Mouse (Mus musculus): ENCODE measurements around the gene Ica1.

Ica1 gene

DNA sequence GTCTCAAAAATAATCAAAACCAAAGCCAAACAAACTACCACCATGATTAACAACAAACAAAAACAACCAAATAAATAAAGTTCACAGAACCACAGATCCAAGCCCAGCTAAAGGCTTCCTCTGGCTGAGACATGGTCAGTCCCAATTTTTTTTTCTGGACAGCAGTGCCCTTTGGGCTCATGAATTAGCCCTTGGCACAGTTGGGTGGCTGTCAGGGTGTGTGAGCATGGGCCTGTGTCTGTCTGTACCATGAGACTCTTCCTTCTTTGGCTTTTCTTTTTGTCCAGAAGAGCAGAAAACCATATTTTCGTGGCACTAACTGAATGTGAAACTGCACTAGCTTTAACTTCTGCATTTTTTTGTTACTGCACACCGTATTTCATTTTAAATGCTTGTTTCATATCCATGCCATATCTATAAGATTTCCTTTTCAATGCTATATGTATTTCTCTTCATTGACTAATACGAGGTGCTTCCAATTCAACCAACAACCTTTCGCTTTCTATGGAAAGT is 34.0 kb downstream of the Ica1 start:
- no peak for DNase-seq (ENCODE audit: low spot score in 2 of 2)

GRCm38 (mm10) chr6:8742449-8742848 is 35.8 kb downstream of the Ica1 start:
- DNase-seq (ENCODE audit: low spot score in 2 of 2), result no peak

DNA sequence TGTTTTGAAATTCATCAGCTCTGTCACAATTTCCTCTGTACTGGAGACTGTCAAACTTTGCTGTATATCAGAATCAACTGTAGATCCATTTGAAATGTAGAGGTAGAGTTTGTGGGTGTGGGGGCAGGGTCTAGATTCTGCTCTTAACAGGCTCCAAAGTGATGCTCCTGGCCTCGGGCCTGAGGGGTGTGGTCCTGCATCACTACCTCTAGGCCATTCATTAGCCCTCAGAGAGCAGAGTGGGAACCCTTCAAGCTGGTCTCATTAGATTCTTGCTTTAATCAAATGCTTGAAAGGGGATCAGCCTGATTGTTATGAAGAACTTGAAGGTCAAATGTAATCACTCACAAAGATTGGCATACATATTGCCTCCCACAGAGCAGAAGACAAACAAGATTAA is 36.6 kb downstream of the Ica1 start:
- DNase-seq (ENCODE audit: low spot score in 2 of 2), result no peak

- DNase-seq (ENCODE audit: low spot score in 2 of 2), result no peak
Observed at GRCm38 (mm10) chr6:8740092-8740491, 38.2 kb downstream of the Ica1 start.

DNA sequence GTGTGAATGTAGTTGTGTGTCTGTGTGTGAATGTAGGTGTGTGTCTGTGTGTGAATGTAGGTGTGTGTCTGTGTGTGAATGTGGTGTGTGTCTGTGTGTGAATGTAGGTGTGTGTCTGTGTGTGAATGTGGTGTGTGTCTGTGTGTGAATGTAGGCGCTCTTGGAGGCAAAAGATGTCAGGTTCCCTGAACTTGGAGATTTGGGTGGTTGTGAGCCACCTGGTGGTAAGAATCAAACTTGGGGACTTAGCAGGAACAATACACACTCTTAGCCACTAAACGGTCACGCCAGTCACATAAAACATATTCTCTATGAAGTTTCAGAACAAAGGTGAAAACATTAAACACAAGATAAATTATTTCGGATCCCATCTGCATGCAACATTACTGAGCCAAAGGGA is 39.9 kb downstream of the Ica1 start:
- no peak for DNase-seq (ENCODE audit: low spot score in 2 of 2)

DNA sequence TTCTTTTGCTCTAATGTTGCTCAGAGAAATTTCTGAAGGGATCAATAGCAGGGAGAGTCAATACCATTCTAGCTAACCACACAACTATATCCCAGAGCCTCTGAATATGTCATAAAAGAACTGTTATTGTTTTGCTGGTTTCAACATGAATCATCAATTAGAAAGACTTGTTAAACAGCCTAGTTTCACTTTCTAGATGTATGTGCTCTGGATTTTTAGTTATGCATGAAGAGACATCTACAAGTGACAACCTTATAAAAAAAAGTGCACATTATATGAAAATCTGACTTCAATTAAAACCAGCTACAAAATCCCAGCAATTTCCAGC is 41.8 kb downstream of the Ica1 start:
- no peak for DNase-seq (ENCODE audit: low spot score in 2 of 2)

DNA sequence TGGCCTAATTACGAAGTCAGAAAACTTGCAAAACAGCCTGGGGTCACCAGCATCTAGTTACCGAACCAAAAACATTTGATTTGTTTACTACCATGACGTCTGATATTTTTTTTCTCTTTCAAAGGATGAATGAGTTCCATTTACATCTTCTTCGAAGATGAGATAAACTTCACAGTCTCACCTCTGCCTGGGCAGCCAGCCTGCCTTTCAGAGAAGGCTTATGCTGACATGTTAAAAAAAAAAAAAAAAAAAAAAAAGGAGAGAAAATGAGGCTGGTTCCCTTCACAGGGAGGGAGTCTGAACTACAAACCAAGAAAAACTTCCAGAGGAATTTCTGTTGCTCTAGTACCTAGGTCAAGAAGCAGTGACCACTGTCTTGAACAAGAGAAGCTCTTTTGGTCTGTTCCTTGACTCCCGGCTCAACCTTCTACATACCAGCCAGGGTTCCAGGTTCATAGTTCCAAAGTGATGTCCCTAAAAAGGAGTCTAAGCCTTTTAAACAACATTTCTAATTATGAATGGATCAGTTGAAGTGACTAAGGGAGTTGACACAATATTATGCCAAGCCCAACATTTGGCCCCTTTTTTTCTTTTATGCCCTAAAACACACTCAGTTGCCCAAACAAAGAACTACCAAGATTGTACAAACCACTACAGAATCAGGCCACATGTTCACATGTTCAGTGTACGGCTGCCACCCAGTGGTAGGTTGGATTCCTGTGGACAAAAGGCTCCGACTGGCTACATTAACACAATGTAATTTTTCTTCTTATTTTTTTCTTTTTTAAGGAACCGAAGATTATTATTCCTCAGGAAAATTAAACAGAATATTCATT is 42.4 kb downstream of the Ica1 start:
- peak; percentile 29 to 58 for DNase-seq (ENCODE audit: low spot score in 2 of 2)

GRCm38 (mm10) chr6:8735044-8735443 is 43.2 kb downstream of the Ica1 start:
- no peak for DNase-seq (ENCODE audit: low spot score in 2 of 2)

- DNase-seq (ENCODE audit: low spot score in 2 of 2), result no peak
Observed at GRCm38 (mm10) chr6:8732492-8732891, 45.8 kb downstream of the Ica1 start.

- DNase-seq (ENCODE audit: low spot score in 2 of 2), result no peak
Observed at GRCm38 (mm10) chr6:8731656-8732191, 46.6 kb downstream of the Ica1 start.

DNA sequence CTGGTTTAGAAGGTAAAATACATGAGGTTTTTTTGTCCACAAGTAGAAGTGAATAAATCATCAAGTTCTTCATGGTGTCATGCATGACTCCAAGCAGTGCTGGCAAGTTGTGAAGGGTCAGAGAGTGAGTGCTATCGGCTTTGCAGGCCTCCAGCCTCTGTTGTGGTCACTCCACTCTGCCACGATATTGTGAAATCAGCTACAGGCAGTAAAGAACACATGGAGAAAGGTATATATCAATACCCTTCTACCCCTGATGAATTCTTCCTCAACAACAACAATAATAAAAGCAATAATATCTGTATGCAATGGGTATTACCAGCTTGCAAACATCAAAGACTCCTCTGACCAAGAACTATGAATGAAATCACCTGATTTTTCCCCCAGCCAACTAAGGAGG is 47.9 kb downstream of the Ica1 start:
- no peak for DNase-seq (ENCODE audit: low spot score in 2 of 2)

DNA sequence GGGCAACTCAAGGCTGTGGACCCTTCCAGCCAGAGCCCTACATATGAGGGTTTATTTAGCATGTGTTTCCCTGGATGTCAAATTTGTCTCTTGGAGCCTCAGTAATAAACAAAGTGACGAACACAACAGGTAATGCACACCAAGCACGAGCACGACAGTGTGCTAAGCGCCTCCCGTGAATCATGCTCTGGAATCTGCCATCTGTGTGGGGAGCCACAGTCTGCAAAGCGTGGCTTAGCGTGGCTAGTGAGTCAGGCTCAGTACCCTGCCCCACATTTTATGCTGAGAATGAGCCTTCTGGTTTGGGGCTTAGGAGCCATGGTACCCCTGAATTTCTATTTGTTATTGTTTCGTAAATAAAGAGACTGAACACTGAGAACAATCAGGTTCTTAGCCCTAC is 50.5 kb downstream of the Ica1 start:
- DNase-seq (ENCODE audit: low spot score in 2 of 2), result no peak

DNA sequence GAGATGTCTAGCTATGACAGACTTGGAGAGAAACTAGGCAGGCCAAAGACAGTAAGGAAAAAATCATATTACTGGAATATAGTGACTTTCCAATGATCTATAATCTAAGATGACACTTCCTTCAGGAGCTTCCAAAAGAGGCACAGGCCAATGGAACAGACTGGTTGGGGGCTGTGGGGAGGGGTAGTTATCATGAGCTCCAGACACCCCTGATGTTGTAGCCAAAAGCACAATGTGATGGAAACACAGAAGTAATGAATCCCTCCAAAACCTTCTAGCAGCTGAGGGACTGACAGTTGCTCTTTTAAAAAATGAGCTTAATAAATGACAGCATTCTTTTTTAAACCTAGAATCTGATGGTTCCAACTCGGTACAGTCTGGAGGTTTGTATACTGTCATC is 52.7 kb downstream of the Ica1 start:
- no peak for DNase-seq (ENCODE audit: low spot score in 2 of 2)

- no peak for DNase-seq (ENCODE audit: low spot score in 2 of 2)
Observed at GRCm38 (mm10) chr6:8719692-8720091, 58.6 kb downstream of the Ica1 start.

DNA sequence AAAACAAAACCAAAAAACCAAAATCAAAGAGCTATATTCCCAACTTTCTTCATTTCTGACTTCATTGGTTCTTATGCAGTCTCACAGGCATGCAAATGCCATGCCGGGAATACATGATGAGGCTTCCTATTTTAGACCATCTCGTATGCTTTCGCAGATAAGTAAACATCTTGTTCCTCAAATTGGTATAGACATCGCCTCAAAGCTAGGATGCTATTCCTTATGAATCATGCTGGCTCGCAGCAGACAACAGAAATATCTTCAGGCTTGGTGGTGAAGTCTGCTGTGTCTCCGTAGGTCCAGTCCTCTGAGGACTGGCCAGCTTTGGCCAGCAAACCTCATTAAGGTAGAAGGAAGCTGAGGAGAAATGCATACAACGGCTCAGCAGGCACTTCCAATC is 60.3 kb downstream of the Ica1 start:
- DNase-seq (ENCODE audit: low spot score in 2 of 2), result no peak

GRCm38 (mm10) chr6:8716539-8716938 is 61.7 kb downstream of the Ica1 start:
- no peak for DNase-seq (ENCODE audit: low spot score in 2 of 2)

DNA sequence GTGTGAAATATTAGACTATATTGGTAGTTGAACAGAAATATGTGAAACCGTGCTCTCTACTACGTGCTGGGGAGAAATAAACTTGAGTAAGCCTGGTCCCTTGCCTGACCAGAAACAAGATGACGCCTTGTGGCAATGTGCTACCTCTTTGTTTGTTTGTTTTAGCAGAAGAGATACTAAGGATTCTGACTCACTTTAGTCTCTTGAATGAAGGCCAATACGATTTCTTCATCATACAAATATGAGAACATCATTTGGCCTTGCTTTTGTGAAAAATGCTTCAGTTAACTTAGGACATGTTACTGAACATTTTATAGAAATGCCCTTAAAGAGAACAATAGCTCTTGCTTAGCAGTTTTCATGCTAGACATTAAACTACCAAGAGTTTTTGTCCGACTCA is 67.0 kb downstream of the Ica1 start:
- no peak for DNase-seq (ENCODE audit: low spot score in 2 of 2)

DNA sequence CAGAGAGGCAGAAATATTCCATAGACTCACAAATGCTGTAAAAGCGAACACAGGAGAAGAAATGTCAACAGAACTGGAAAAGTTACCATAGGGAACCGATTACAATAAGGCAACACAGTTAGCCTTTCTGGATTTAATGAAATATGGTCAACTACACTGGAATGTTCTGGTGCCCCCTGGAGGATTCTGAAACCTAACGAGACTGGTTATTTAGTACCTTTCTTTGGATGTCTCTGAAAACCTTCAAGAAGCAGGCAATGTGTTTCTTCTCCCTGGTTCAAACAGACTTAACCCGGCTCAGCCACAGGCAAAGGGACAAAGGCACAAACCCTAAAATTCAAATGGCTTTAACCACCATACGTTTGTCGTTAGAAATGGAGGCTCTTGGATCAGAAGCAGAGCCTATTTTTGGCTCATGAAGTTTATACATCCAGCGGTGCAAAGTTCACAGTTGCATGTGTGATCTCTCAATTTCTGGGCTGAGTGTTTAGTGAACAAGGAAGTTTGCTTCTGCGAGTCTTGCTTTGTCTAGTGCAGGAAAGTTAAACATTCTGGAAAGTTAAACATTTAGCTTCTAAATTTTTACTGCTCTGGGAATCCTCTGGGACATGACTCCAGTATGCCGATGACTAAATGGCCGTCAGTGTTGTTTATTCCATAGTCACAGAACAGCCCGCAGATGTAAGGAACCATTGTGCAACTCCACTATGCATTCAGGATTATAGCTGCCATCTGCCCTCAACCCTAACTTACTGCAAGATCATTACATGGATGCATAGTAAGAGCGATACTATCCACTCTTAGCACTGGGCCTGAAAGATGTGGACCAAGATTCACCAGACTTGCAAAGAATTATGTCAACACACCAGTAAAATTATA is 83.4 kb downstream of the Ica1 start:
- DNase-seq (ENCODE audit: low spot score in 2 of 2), result peak in 1 of 2 experiments; percentile 21

DNA sequence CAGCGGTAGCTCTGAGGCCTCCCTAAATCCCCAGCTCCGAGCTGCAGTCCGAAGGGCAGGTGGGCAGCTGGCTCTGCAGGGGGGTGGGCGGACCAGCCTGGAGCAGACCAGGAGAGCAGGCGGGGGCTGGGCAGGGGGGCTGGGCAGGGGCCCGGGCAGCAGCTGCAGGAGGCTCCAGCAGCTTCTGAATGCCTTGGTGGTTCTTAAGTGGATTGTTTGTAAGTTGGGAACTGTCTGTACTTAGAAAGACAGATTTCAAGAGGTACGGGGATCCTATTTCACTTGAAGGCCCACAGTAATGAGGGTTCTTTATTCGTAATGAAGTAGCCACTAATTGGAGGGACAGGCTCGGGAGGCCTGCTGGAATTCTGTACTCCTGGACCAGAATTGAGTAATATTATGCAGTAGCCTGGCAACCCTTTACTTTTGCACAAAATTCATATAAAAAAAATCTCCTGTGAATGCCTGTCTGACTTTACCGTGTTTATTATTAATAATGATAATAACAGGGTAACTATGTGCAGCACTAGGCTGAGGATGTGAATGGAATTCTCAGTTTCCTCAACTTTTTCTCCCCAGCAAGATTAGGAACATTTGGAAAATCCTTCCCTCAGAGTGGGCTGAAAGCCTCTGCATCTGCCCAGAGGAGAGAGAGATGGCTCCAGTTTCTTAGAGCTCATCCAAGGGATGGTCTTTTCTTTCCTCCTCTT is 84.2 kb downstream of the Ica1 start:
- DNase-seq (ENCODE audit: low spot score in 2 of 2), result no peak

GRCm38 (mm10) chr6:8693141-8693881 is 85.0 kb downstream of the Ica1 start:
- no peak for DNase-seq (ENCODE audit: low spot score in 2 of 2)
